Mouse (Mus musculus) sigmoid colon, adult 10 weeks (tissue): Measurements from ENCODE around the gene Tsc1. TPM values are rescaled to one million over a fixed set of nuclear protein-coding genes. Genes with fewer than 3 reads are reported as not detected.

Experiments
- polyA plus RNA-seq: library from polyadenylated mRNA; stranded (reverse); fragments of 350-450 nt; fragmentation: Illumina TruSeq; extraction: RNeasy Lipid Tissue Mini Kit (QIAGEN cat#74804); gene quantifications from one replicate; pipeline ENCODE4 v1.2.3, GENCODE M21; 2014; ENCODE audit warnings: low read depth, low replicate concordance

Gene Tsc1
- polyA plus RNA-seq: 10.9 TPM

GRCm38 (mm10) chr2:28640461-28641424 is at the start of gene Tsc1:
Gene Tsc1 (plus strand): TSS chr2:28641228.

GRCm38 (mm10) chr2:28621664-28622171 is 19.3 kb upstream of the Tsc1 start, which contains the start of gene Gfi1b:
Gene Gfi1b (minus strand): TSS chr2:28621982.

GRCm38 (mm10) chr2:28699361-28700335 is 58.6 kb downstream of the Tsc1 start, which contains the start of the genes Spaca9 and Ak8:
Gene Spaca9 (minus strand): TSS chr2:28699727.
Gene Ak8 (plus strand): TSS chr2:28700164.

Other genes starting within 250 kb of the Tsc1 start
- gene Ppp1r26, start 194.4 kb upstream of the Tsc1 start, polyA plus RNA-seq: 1.3 TPM
- gene 1700007K13Rik, start 174.9 kb upstream of the Tsc1 start, polyA plus RNA-seq: not detected
- 58.0 TPM for gene Mrps2, start 173.2 kb upstream of the Tsc1 start, polyA plus RNA-seq
- 0.44 TPM for gene Gbgt1, start 144.3 kb upstream of the Tsc1 start, polyA plus RNA-seq
- not detected for gene Gm10134, start 135.1 kb upstream of the Tsc1 start, polyA plus RNA-seq
- 25.4 TPM for gene Ralgds, start 128.1 kb upstream of the Tsc1 start, polyA plus RNA-seq
- gene Cel, start 77.8 kb upstream of the Tsc1 start, polyA plus RNA-seq: 2.5 TPM
- 4.4 TPM for gene Gtf3c5, start 57.5 kb upstream of the Tsc1 start, polyA plus RNA-seq
- not detected for gene Gfi1b, start 19.2 kb upstream of the Tsc1 start, polyA plus RNA-seq
- not detected for gene Spaca9, start 58.5 kb downstream of the Tsc1 start, polyA plus RNA-seq
- not detected for gene Ak8, start 58.9 kb downstream of the Tsc1 start, polyA plus RNA-seq
- 14.7 TPM for gene Gtf3c4, start 199.1 kb downstream of the Tsc1 start, polyA plus RNA-seq
- gene Ddx31, start 199.2 kb downstream of the Tsc1 start, polyA plus RNA-seq: 5.0 TPM